In genomic region chr13:108596938-108597337, GRCm38 (mm10) we compare ENCODE assay signal across 10 mouse cellular contexts.
"Had no signal": no experiment of that assay in that cellular context is flagged by ENCODE, and none has a peak within 500 bp of the region (broad histone marks: within the 10 kb centered on the region; RNA-seq: fewer than 3 reads in every experiment).

No protein-coding gene starts in this region.

- ATAC-seq: intestine, embryonic 16.5 days; liver, postnatal 0 days; midbrain, embryonic 13.5 days had no signal

- DNase-seq: kidney, postnatal 14 days; layer of hippocampus, postnatal 36 days; liver; liver, embryonic 13.5 days; liver, postnatal 0 days; lung, postnatal 14 days; right cerebral cortex, adult 18-20 months; right cerebral cortex, postnatal 25 days had no signal
